Mouse (Mus musculus) lung, embryonic 14.5 days (tissue): ENCODE data around the gene Mphosph8. TPM values are rescaled to one million over a fixed set of nuclear protein-coding genes. Genes with fewer than 3 reads are reported as not detected.
A peak's percentile ranks its signal among the peaks of the same experiment; 100 is the strongest.

Experiments used
- ATAC-seq: fragments of 200-750 bp; cut with Nextera tagmentation; 2 replicates; pipeline ENCODE4 v1.8.0; 2017; ENCODE audit warnings: mild to moderate bottlenecking, moderate TSS enrichment, moderate library complexity; ENCODE audit not compliant: insufficient read depth
- DNase-seq: peaks from one replicate; pipeline ENCODE4 v3.0.0-alpha.2; 2015
- H3K27ac ChIP-seq: fragments of 300-500 bp; sonication (generic); 2 replicates; pipeline ENCODE4 v1.5.1; 2014; ENCODE audit warnings: low read depth, mild to moderate bottlenecking, moderate library complexity
- H3K27me3 ChIP-seq: fragments of 300-500 bp; sonication (generic); 2 replicates; pipeline ENCODE4 v1.6.1; 2014; ENCODE audit warnings: low read length, control low read depth; ENCODE audit not compliant: insufficient read depth
- H3K36me3 ChIP-seq: fragments of 300-500 bp; sonication (generic); 2 replicates; pipeline ENCODE4 v1.6.1; 2014; ENCODE audit warnings: control low read depth; ENCODE audit not compliant: insufficient read depth
- H3K4me1 ChIP-seq: fragments of 300-500 bp; sonication (generic); 2 replicates; pipeline ENCODE4 v1.6.1; 2014; ENCODE audit warnings: antibody characterized with exemption, control low read depth; ENCODE audit not compliant: insufficient read depth
- H3K4me2 ChIP-seq: fragments of 300-500 bp; sonication (generic); 2 replicates; pipeline ENCODE4 v1.6.1; 2014; ENCODE audit warnings: mild to moderate bottlenecking
- H3K4me3 ChIP-seq: fragments of 300-500 bp; sonication (generic); 2 replicates; pipeline ENCODE4 v1.5.1; 2014; ENCODE audit warnings: low read depth, low read length
- H3K9ac ChIP-seq: fragments of 300-500 bp; sonication (generic); 2 replicates; pipeline ENCODE4 v1.6.1; 2014
- H3K9me3 ChIP-seq: fragments of 300-500 bp; sonication (generic); 2 replicates; pipeline ENCODE4 v1.6.1; 2016; ENCODE audit warnings: low read depth, low read length, control low read depth
- CTCF ChIP-seq: IDR thresholded peaks from 2 replicates; pipeline ENCODE4 v1.5.1; 2016; ENCODE audit warnings: antibody characterized with exemption, low read depth
- WGBS: fragments of 180-500 bp; shearing (Covaris S2); extraction: QIAGEN DNeasy Blood & Tissue Kit; methylation state at CpG from one replicate; pipeline ENCODE4 v1.1.7; 2014; 5-methylcytosine and 5-hydroxymethylcytosine counted together
- polyA plus RNA-seq: library from polyadenylated mRNA; unstranded; fragments of >200 nt; fragmentation: Nextera tagmentation; extraction: Ambion mirVana; gene quantifications from 2 replicates; pipeline ENCODE4 v1.2.1, GENCODE M21; 2014

Mphosph8 gene
- polyA plus RNA-seq, 1 experiment from 2014 or later, result 28.0 TPM

- Histone ChIP-seq H3K4me2 (no peak overlapping the region), H3K4me3 (no peak overlapping the region), H3K4me1 (no peaks in the 10 kb centered on the region), H3K9me3 (no peaks in the 10 kb centered on the region), H3K9ac (no peak overlapping the region), H3K27me3 (no peaks in the 10 kb centered on the region), H3K27ac (no peak overlapping the region), H3K36me3 (peaks cover 28% of the 10 kb centered on the region)
- ATAC-seq (no peak), DNase-seq (no peak)
- TF ChIP-seq CTCF, result no peak
- 94% methylated on average over 4 of the region's 4 CpGs for WGBS
Measured at GRCm38 (mm10) chr14:56702644-56703043, 34.6 kb downstream of the Mphosph8 start.

- Histone ChIP-seq H3K4me1 (no peaks in the 10 kb centered on the region), H3K27ac (no peak overlapping the region), H3K9ac (no peak overlapping the region), H3K27me3 (no peaks in the 10 kb centered on the region), H3K4me3 (no peak overlapping the region), H3K9me3 (no peaks in the 10 kb centered on the region), H3K36me3 (peaks cover 8% of the 10 kb centered on the region), H3K4me2 (no peak overlapping the region)
- ATAC-seq (no peak), DNase-seq (peak; percentile 53)
- no peak for TF ChIP-seq CTCF
- WGBS, result 31% methylated on average over 4 of the region's 4 CpGs
Measured at GRCm38 (mm10) chr14:56705687-56706086, 37.6 kb downstream of the Mphosph8 start.

GRCm38 (mm10) chr14:56726493-56726892, 58.4 kb downstream of the Mphosph8 start:
- H3K4me2 ChIP-seq, result no peak overlapping the region
- ATAC-seq, result no peak
- H3K9ac ChIP-seq, result no peak overlapping the region
- H3K27ac ChIP-seq, result no peak overlapping the region
- no peaks in the 10 kb centered on the region for H3K4me1 ChIP-seq
- no peak overlapping the region for H3K4me3 ChIP-seq
- DNase-seq, result no peak
- 77% methylated on average over 1 of the region's 1 CpGs for WGBS
- H3K27me3 ChIP-seq, result no peaks in the 10 kb centered on the region
- TF ChIP-seq CTCF, result no peak
- no peaks in the 10 kb centered on the region for H3K9me3 ChIP-seq
- peaks cover 12% of the 10 kb centered on the region; the same call in 1 of the 2 replicates for H3K36me3 ChIP-seq

- no peak overlapping the region for H3K27ac ChIP-seq
Measured at GRCm38 (mm10) chr14:56740175-56740574, 72.1 kb downstream of the Mphosph8 start.

More at GRCm38 (mm10) chr14:56740175-56740574, 72.1 kb downstream of the Mphosph8 start:
- Histone ChIP-seq H3K9ac (no peak overlapping the region), H3K27me3 (no peaks in the 10 kb centered on the region), H3K4me3 (no peak overlapping the region), H3K4me1 (no peaks in the 10 kb centered on the region), H3K4me2 (no peak overlapping the region), H3K36me3 (peaks cover 19% of the 10 kb centered on the region), H3K9me3 (no peaks in the 10 kb centered on the region)
- TF ChIP-seq CTCF, result peak; percentile 26; the same call in 1 of the 2 replicates
- WGBS, result 92% methylated on average over 1 of the region's 1 CpGs
- no peak for DNase-seq
- no peak for ATAC-seq

Other genes with a start within 250 kb of the Mphosph8 start
- 13.5 and 16.3 TPM in 2 replicates for gene Cenpj, start 92.8 kb upstream of the Mphosph8 start, polyA plus RNA-seq
- gene Parp4, start 92.6 kb upstream of the Mphosph8 start, polyA plus RNA-seq, result 4.0 and 5.9 TPM in 2 replicates
- 36.8 and 38.1 TPM in 2 replicates for gene Pspc1, start 110.1 kb downstream of the Mphosph8 start, polyA plus RNA-seq
- 22.2 and 23.3 TPM in 2 replicates for gene Zmym5, start 143.5 kb downstream of the Mphosph8 start, polyA plus RNA-seq
- gene Zmym2, start 218.4 kb downstream of the Mphosph8 start, polyA plus RNA-seq, result 45.1 and 49.5 TPM in 2 replicates